Mouse (Mus musculus): ENCODE data around the gene Ech1.

- no peak for TF ChIP-seq POLR2A (IDR thresholded peaks at IDR 0.05; ENCODE audit: control insufficient read depth in 1 of 2, insufficient read depth in 1 of 2, low read depth in 1 of 2, low read length in 2 of 2, poor library complexity in 1 of 2)
- TF ChIP-seq SIN3A (IDR thresholded peaks at IDR 0.05; ENCODE audit: low read length): no peak
- no peak for TF ChIP-seq MAZ (IDR thresholded peaks at IDR 0.05; ENCODE audit: low read depth, low read length)
- no peak for TF ChIP-seq NELFE (IDR thresholded peaks at IDR 0.05; ENCODE audit: low read depth, low read length)
- TF ChIP-seq TCF12 (IDR thresholded peaks at IDR 0.05; ENCODE audit: low read depth, low read length): no peak
- TF ChIP-seq ETS1 (IDR thresholded peaks at IDR 0.05; ENCODE audit: low read depth, low read length): no peak
- TF ChIP-seq HCFC1 (IDR thresholded peaks at IDR 0.05; ENCODE audit: low read depth, low read length): no peak
- TF ChIP-seq RCOR1 (IDR thresholded peaks at IDR 0.05; ENCODE audit: low read depth, low read length): no peak
- TF ChIP-seq UBTF (IDR thresholded peaks at IDR 0.05; ENCODE audit: borderline replicate concordance, insufficient read depth, low read depth, low read length): no peak
- no peak for TF ChIP-seq ZNF384 (IDR thresholded peaks at IDR 0.05; ENCODE audit: low read depth, low read length)
- TF ChIP-seq MAX (IDR thresholded peaks at IDR 0.05; ENCODE audit: low read length): no peak
- no peak for TF ChIP-seq TAL1 (IDR thresholded peaks at IDR 0.05; ENCODE audit: low read length)
- no peak for TF ChIP-seq ZC3H11A (IDR thresholded peaks at IDR 0.05; ENCODE audit: low read depth, low read length)
- no peak for TF ChIP-seq POLR2AphosphoS2 (IDR thresholded peaks at IDR 0.05; ENCODE audit: low read length)
These were observed 32.4 kb upstream of the Ech1 start for GRCm38 (mm10) chr7:28792391-28793185.
